Mouse (Mus musculus): ENCODE measurements around the gene Vmp1. TPM values are rescaled to one million over a fixed set of nuclear protein-coding genes. Genes with fewer than 3 reads are reported as not detected.

The Vmp1 gene
- total and polyA plus RNA-seq, 3 experiments, result 80.9 to 209 (median 167) TPM

DNA sequence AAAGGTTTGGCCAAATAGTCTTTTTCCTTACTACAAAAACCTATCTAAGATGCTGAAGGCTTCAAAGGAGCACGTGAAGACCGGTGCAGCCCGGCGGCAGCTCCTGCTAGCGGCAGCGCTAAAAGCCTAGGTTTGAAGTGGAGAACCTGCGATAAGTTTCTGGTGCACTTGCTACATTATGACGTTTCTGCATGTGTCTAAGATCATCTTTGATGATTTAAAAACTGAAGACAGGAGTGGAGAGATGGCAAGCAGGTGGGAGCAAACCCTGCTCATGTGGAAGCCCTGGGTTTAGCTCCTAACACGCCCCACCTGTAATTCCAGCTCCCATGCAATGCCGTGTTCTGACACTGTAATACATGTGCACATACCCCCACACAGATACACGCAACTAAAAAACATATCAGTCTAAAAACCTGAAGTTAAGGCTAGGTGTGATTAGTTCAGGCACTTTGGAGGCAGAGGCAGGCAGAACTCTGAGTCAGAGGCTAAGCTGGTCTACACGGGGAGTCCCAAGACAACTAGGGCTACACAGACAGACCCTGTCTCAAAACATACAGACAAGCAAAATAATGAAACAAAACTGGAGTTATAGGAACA, 101.6 kb downstream of the Vmp1 start:
- H3K9ac ChIP-seq (ENCODE audit: insufficient read depth, low read depth), result peak overlapping the region; percentile 99
- H3K4me2 ChIP-seq (ENCODE audit: insufficient read depth, low read depth, poor library complexity, severe bottlenecking), result peak overlapping the region; percentile 86
- H3K9me3 ChIP-seq (replicated peaks; ENCODE audit: low read length), result no peaks in the 10 kb centered on the region
- peak overlapping the region; percentile 93 for H3K27ac ChIP-seq (ENCODE audit: insufficient read depth, low read depth)
- H3K36me3 ChIP-seq (replicated peaks in 1 of 2; ENCODE audit: control insufficient read depth in 1 of 2, insufficient read depth in 1 of 2, low read length in 1 of 2), result peaks cover 3 to 10% of the 10 kb centered on the region in 2 experiments
- TF ChIP-seq JUND (conservative IDR thresholded peaks at IDR 0.05; ENCODE audit: low read depth, low read length) (no peak; the same call in 1 of the 2 replicates), CHD2 (IDR thresholded peaks at IDR 0.05; ENCODE audit: low read length) (peak; percentile 57; the same call in 1 of the 2 replicates), GABPA (IDR thresholded peaks at IDR 0.05; ENCODE audit: insufficient replicate concordance, low read depth, low read length) (no peak), ZC3H11A (IDR thresholded peaks at IDR 0.05; ENCODE audit: low read depth, low read length) (no peak), UBTF (IDR thresholded peaks at IDR 0.05; ENCODE audit: low read depth, low read length) (peak; percentile 83; the same call in 1 of the 2 replicates), KAT2A (IDR thresholded peaks at IDR 0.05; ENCODE audit: insufficient replicate concordance, low read length) (no peak), EP300 (IDR thresholded peaks at IDR 0.05; ENCODE audit: low read length) (0 out of 2 replicates have a peak, but pooled peaks have one; percentile 7), IRF4 (IDR thresholded peaks at IDR 0.05; ENCODE audit: low read depth, low read length) (no peak), CTCF (conservative IDR thresholded peaks at IDR 0.05 in 1 of 2, IDR thresholded peaks at IDR 0.05 in 1 of 2; ENCODE audit: low read depth in 2 of 2, low read length in 2 of 2) (no peak; a peak in 1 of 4 replicates), SIN3A (IDR thresholded peaks at IDR 0.05; ENCODE audit: low read length) (no peak), HCFC1 (IDR thresholded peaks at IDR 0.05; ENCODE audit: low read depth, low read length) (no peak), MAX (IDR thresholded peaks at IDR 0.05; ENCODE audit: low read length) (peak; percentile 57), ZMIZ1 (IDR thresholded peaks at IDR 0.05; ENCODE audit: low read depth, low read length) (no peak; the same call in 1 of the 2 replicates), RAD21 (IDR thresholded peaks at IDR 0.05; ENCODE audit: low read depth, low read length) (no peak; the same call in none of the 2 replicates), TBP (conservative IDR thresholded peaks at IDR 0.05; ENCODE audit: low read depth, low read length) (0 out of 2 replicates have a peak, but pooled peaks have one; percentile 45), RCOR1 (conservative IDR thresholded peaks at IDR 0.05; ENCODE audit: low read depth, low read length) (no peak), USF2 (conservative IDR thresholded peaks at IDR 0.05; ENCODE audit: low read depth, low read length) (peak; percentile 33), ETS1 (conservative IDR thresholded peaks at IDR 0.05; ENCODE audit: low read depth, low read length) (no peak), ELF1 (IDR thresholded peaks at IDR 0.05; ENCODE audit: low read depth, low read length) (peak; percentile 14; the same call in 1 of the 2 replicates), POLR2AphosphoS2 (IDR thresholded peaks at IDR 0.05; ENCODE audit: low read depth, low read length) (peak; percentile 95), SMC3 (IDR thresholded peaks at IDR 0.05; ENCODE audit: low read depth, low read length) (peak; percentile 35), JUN (IDR thresholded peaks at IDR 0.05; ENCODE audit: insufficient read depth, low read depth, low read length) (no peak), MXI1 (IDR thresholded peaks at IDR 0.05; ENCODE audit: low read depth, low read length) (peak; percentile 81), PAX5 (IDR thresholded peaks at IDR 0.05; ENCODE audit: low read length) (no peak), MAFK (IDR thresholded peaks at IDR 0.05; ENCODE audit: insufficient replicate concordance, low read length) (no peak), MEF2A (IDR thresholded peaks at IDR 0.05; ENCODE audit: borderline replicate concordance, low read depth, low read length) (no peak), NRF1 (IDR thresholded peaks at IDR 0.05; ENCODE audit: low read depth, low read length) (no peak), CHD1 (IDR thresholded peaks at IDR 0.05; ENCODE audit: low read depth, low read length) (no peak), USF1 (IDR thresholded peaks at IDR 0.05; ENCODE audit: low read depth, low read length) (no peak), MYC (IDR thresholded peaks at IDR 0.05; ENCODE audit: low read depth, low read length) (peak; percentile 74; the same call in 1 of the 2 replicates), MAZ (IDR thresholded peaks at IDR 0.05; ENCODE audit: low read depth, low read length) (peak; percentile 58; the same call in 1 of the 2 replicates), ZNF384 (IDR thresholded peaks at IDR 0.05; ENCODE audit: low read depth, low read length) (no peak), BHLHE40 (IDR thresholded peaks at IDR 0.05; ENCODE audit: low read depth, low read length) (peak; percentile 82), E2F4 (IDR thresholded peaks at IDR 0.05; ENCODE audit: insufficient replicate concordance, low read depth, low read length) (no peak), POLR2A (IDR thresholded peaks at IDR 0.05; ENCODE audit: low read depth, low read length) (peak; percentile 79)
- peaks cover 25% of the 10 kb centered on the region for H3K79me2 ChIP-seq (replicated peaks; ENCODE audit: control insufficient read depth, extremely low read depth, insufficient read depth, poor library complexity, severe bottlenecking)
- peaks cover 15 to 56% of the 10 kb centered on the region in 2 experiments for H3K4me1 ChIP-seq (ENCODE audit: control insufficient read depth in 1 of 2, insufficient read depth in 2 of 2)
- in situ Hi-C loops (cut with MboI; ENCODE audit: low pct_ligation_motif_present, low pct_unique_long_range_greater_than_20kb, low sequenced_read_pairs) (loop anchor here (5.0 kb wide), 1 partner anchor 40 kb away; no protein-coding TSS in a partner anchor), dilution Hi-C loops (cut with MboI; ENCODE audit: extremely low pct_ligation_motif_present, extremely low pct_unique_long_range_greater_than_20kb, low sequenced_read_pairs) (no loop called here)
- no peak for DNase-seq (ENCODE audit: extremely low read depth)
- no peaks in the 10 kb centered on the region for H3K27me3 ChIP-seq (replicated peaks)
- peak overlapping the region; percentile 0 to 76 (median 3) for H3K4me3 ChIP-seq (replicated peaks in 1 of 3; ENCODE audit: low read depth in 2 of 3, low read length in 2 of 3, poor library complexity in 1 of 3)

Measured in CH12.LX (cell line).